33 mouse cellular contexts compared by ENCODE assay signal in the genomic region with DNA sequence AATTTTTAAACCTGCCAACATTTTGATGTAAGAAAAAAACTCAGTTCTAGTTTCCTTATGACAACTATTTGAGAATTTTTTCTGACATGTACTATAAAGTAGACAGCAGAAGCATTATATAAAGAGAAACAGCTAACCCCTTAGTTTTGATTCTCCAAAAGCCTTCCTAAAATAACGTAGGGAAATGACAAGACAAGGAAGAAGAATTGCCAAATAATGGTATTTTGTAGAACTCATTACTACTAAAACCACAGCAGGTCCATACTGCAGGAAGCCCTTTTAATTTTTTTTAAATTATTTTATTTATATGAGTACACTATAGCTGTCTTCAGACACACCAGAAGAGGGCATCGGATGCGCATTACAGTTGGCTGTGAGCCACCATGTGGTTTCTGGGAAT. TPM values are rescaled to one million over a fixed set of nuclear protein-coding genes. Genes with fewer than 3 reads are reported as not detected.
"Had no signal": no experiment of that assay in that cellular context is flagged by ENCODE, and none has a peak within 500 bp of the region (broad histone marks: within the 10 kb centered on the region; RNA-seq: fewer than 3 reads in every experiment).

No protein-coding gene starts in this region.

- DNase-seq: gastrocnemius, postnatal 14 days; gastrocnemius, postnatal 36 days; heart, adult 2 months; heart, postnatal 14 days; heart, postnatal 36 days; kidney, adult 11 months; kidney, adult 2 months; kidney, adult 9 months; kidney, postnatal 14 days; kidney, postnatal 36 days; layer of hippocampus, adult 9-11 months; layer of hippocampus, postnatal 36 days; liver; liver, embryonic 13.5 days had no signal

- H3K4me1 ChIP-seq: heart, embryonic 15.5 days; hindbrain, embryonic 13.5 days; hindbrain, embryonic 15.5 days; limb, embryonic 10.5 days; limb, embryonic 12.5 days; liver, embryonic 13.5 days had no signal

- H3K4me3 ChIP-seq: heart, adult 2 months; heart, embryonic 13.5 days; heart, embryonic 15.5 days; hindbrain, embryonic 13.5 days; hindbrain, embryonic 15.5 days; kidney, embryonic 15.5 days; limb, embryonic 10.5 days; limb, embryonic 12.5 days; liver, embryonic 13.5 days had no signal

- H3K27ac ChIP-seq: heart, adult 2 months; heart, embryonic 13.5 days; heart, embryonic 15.5 days; hindbrain, embryonic 13.5 days; hindbrain, embryonic 15.5 days; hindbrain, postnatal 0 days; kidney, embryonic 15.5 days; kidney, postnatal 0 days; limb, embryonic 10.5 days; limb, embryonic 12.5 days; liver, embryonic 13.5 days had no signal

RNA-seq across cellular contexts. Expression of gene Zar1, which starts 29.8 kb away (rescaled TPM):
- total RNA-seq: gastrocnemius, adult 18-20 months; gastrocnemius, adult 8-10 months; gastrocnemius, postnatal 14 days; gastrocnemius, postnatal 36 days; heart, adult 2 months; heart, postnatal 14 days; heart, postnatal 36 days; hematopoietic stem cell, adult 5-6 weeks; layer of hippocampus, adult 18-20 months; layer of hippocampus, adult 8-10 months; layer of hippocampus, postnatal 36 days; left cerebral cortex, adult 18-20 months had no signal
- polyA plus RNA-seq: heart, adult 2 months; heart, postnatal 0 days; intestine, embryonic 14.5 days; large intestine, adult 2 months had no signal

RNA-seq across cellular contexts. Expression of gene Gm5868, which starts 36.1 kb away (rescaled TPM):
- total RNA-seq: gastrocnemius, adult 18-20 months; gastrocnemius, adult 8-10 months; gastrocnemius, postnatal 14 days; gastrocnemius, postnatal 36 days; heart, adult 2 months; heart, postnatal 14 days; heart, postnatal 36 days; hematopoietic stem cell, adult 5-6 weeks; left cerebral cortex, adult 18-20 months had no signal
- polyA plus RNA-seq: gonadal fat pad, adult 2 months; heart, adult 2 months; heart, embryonic 13.5 days; heart, postnatal 0 days; large intestine, adult 2 months; liver, embryonic 13.5 days had no signal

RNA-seq across cellular contexts. Expression of gene Corin, which starts 46.9 kb away (rescaled TPM):
- total RNA-seq: hematopoietic stem cell, adult 5-6 weeks; layer of hippocampus, postnatal 36 days had no signal
- polyA plus RNA-seq: large intestine, adult 2 months had no signal
